Comparison of ENCODE assay signal across 8 mouse cellular contexts in genomic region chr10:23978901-23979705, GRCm38 (mm10). TPM values are rescaled to one million over a fixed set of nuclear protein-coding genes. Genes with fewer than 3 reads are reported as not detected.
DNase-seq lines count a peak whose midpoint lies in the region; ATAC-seq and TF ChIP-seq lines count a peak whose summit lies in the region.

No protein-coding gene starts in this region.

- intact Hi-C loops in heart, adult 2 months (cut with DNase I) = loop anchor here (2.0 to 10.0 kb wide), 3 partner anchors 102 to 153 kb away; no protein-coding TSS in a partner anchor

- TF ChIP-seq EP300 in heart, adult 2 months (IDR thresholded peaks at IDR 0.05; ENCODE audit: insufficient read depth, low read depth, low read length) = no peak

- 41% methylated on average over 16 of the region's 16 CpGs for WGBS in heart, adult 2 months
- WGBS in limb, embryonic 11.5 days = 47% methylated on average over 16 of the region's 16 CpGs
- WGBS in midbrain, embryonic 16.5 days = 45% methylated on average over 16 of the region's 16 CpGs

- no peak for ATAC-seq in CD4-positive, CD25-positive, alpha-beta regulatory T cell, adult 4 months
- no peak for ATAC-seq in limb, embryonic 11.5 days (ENCODE audit: insufficient number of reproducible peaks, low FRiP score, low TSS enrichment, low read depth)
- ATAC-seq in midbrain, embryonic 16.5 days = peak; percentile 82

- no peak for TF ChIP-seq POLR2A in heart, adult 2 months (IDR thresholded peaks at IDR 0.05; ENCODE audit: insufficient read depth, low read depth, low read length)

- H3K4me3 ChIP-seq in heart, adult 2 months = no peak overlapping the region
- H3K4me3 ChIP-seq in limb, embryonic 11.5 days (ENCODE audit: low read depth, low read length) = no peak overlapping the region
- no peak overlapping the region for H3K4me3 ChIP-seq in midbrain, embryonic 16.5 days (ENCODE audit: low read depth, low read length)

- DNase-seq in CD4-positive, CD25-positive, alpha-beta regulatory T cell, adult 2 months (ENCODE audit: low read depth, low spot score) = peak; percentile 37
- peak; percentile 87 for DNase-seq in embryo, embryonic 11 days
- peak; percentile 59 to 62 for DNase-seq in heart, adult 2 months
- peak; percentile 80 for DNase-seq in kidney, adult 9 months
- DNase-seq in limb, embryonic 11.5 days (ENCODE audit: low spot score) = peak; percentile 74
- DNase-seq in splenic B cell, adult 2 months (ENCODE audit: low read depth, low spot score) = peak; percentile 45

- no peaks in the 10 kb centered on the region for H3K79me2 ChIP-seq in heart, adult 2 months (replicated peaks; ENCODE audit: control insufficient read depth, insufficient read depth, low read length)

- peak; percentile 58 for TF ChIP-seq CTCF in heart, adult 2 months (IDR thresholded peaks at IDR 0.05)

- no peak overlapping the region for H3K9ac ChIP-seq in heart, adult 2 months (ENCODE audit: low read depth, low read length)
- no peak overlapping the region for H3K9ac ChIP-seq in limb, embryonic 11.5 days (ENCODE audit: low read length)
- no peak overlapping the region for H3K9ac ChIP-seq in midbrain, embryonic 16.5 days (ENCODE audit: low read depth, low read length)

- no peaks in the 10 kb centered on the region for H3K27me3 ChIP-seq in heart, adult 2 months (ENCODE audit: control insufficient read depth, insufficient read depth, low read length)
- H3K27me3 ChIP-seq in limb, embryonic 11.5 days (ENCODE audit: control insufficient read depth, insufficient read depth, low read length) = no peaks in the 10 kb centered on the region
- no peaks in the 10 kb centered on the region for H3K27me3 ChIP-seq in midbrain, embryonic 16.5 days (ENCODE audit: control insufficient read depth, insufficient read depth, low read depth, low read length)
- no peaks in the 10 kb centered on the region for H3K27me3 ChIP-seq in splenic B cell, adult 2 months (ENCODE audit: control insufficient read depth, insufficient read depth, low read length, poor library complexity, severe bottlenecking)

- H3K27ac ChIP-seq in heart, adult 2 months = no peak overlapping the region
- H3K27ac ChIP-seq in limb, embryonic 11.5 days (replicated peaks; ENCODE audit: low read depth, low read length) = no peak overlapping the region
- no peak overlapping the region for H3K27ac ChIP-seq in midbrain, embryonic 16.5 days (ENCODE audit: low read length)

- H3K4me2 ChIP-seq in limb, embryonic 11.5 days (ENCODE audit: low read depth, severe bottlenecking) = no peak overlapping the region
- H3K4me2 ChIP-seq in midbrain, embryonic 16.5 days (ENCODE audit: low read length) = no peak overlapping the region

- H3K36me3 ChIP-seq in heart, adult 2 months (ENCODE audit: control insufficient read depth, insufficient read depth, low read length) = no peaks in the 10 kb centered on the region
- no peaks in the 10 kb centered on the region for H3K36me3 ChIP-seq in limb, embryonic 11.5 days (ENCODE audit: control insufficient read depth, insufficient read depth, low read length)
- H3K36me3 ChIP-seq in midbrain, embryonic 16.5 days (ENCODE audit: control insufficient read depth, insufficient read depth, low read length) = no peaks in the 10 kb centered on the region
- no peaks in the 10 kb centered on the region for H3K36me3 ChIP-seq in splenic B cell, adult 2 months (ENCODE audit: control insufficient read depth, insufficient read depth, low read length, poor library complexity, severe bottlenecking)

- H3K4me1 ChIP-seq in heart, adult 2 months (ENCODE audit: control insufficient read depth, insufficient read depth, low read length) = no peaks in the 10 kb centered on the region
- no peaks in the 10 kb centered on the region for H3K4me1 ChIP-seq in limb, embryonic 11.5 days (ENCODE audit: control insufficient read depth, insufficient read depth, low read length)
- 0 out of 2 replicates have a peak, but pooled peaks cover 2% of the 10 kb centered on the region for H3K4me1 ChIP-seq in midbrain, embryonic 16.5 days (ENCODE audit: control insufficient read depth, insufficient read depth, low read length)

- no peaks in the 10 kb centered on the region for H3K9me3 ChIP-seq in limb, embryonic 11.5 days (ENCODE audit: control insufficient read depth, low read length)
- no peaks in the 10 kb centered on the region for H3K9me3 ChIP-seq in midbrain, embryonic 16.5 days (replicated peaks; ENCODE audit: control insufficient read depth, low read length, poor library complexity, severe bottlenecking)

RNA-seq across cellular contexts. Expression of gene Taar6, which starts 6.3 kb away (rescaled TPM):
- polyA plus RNA-seq in CD4-positive, CD25-positive, alpha-beta regulatory T cell, adult 4 months (2017; shearing (Covaris generic)) = not detected
- total RNA-seq in heart, adult 2 months (2021) = not detected
- polyA plus RNA-seq in heart, adult 2 months (2012; rRNA removed) = not detected in 2 replicates
- not detected in 2 replicates for polyA plus RNA-seq in limb, embryonic 11.5 days (2014; fragmentation: Nextera tagmentation; extraction: Ambion mirVana)
- not detected in 2 replicates for polyA plus RNA-seq in midbrain, embryonic 16.5 days (2015; fragmentation: Nextera tagmentation; extraction: Ambion mirVana)

RNA-seq across cellular contexts. Expression of gene Taar5, which starts 8.6 kb away (rescaled TPM):
- polyA plus RNA-seq in CD4-positive, CD25-positive, alpha-beta regulatory T cell, adult 4 months (2017; shearing (Covaris generic)) = not detected
- total RNA-seq in heart, adult 2 months (2021) = not detected
- polyA plus RNA-seq in heart, adult 2 months (2012; rRNA removed) = not detected in 2 replicates
- polyA plus RNA-seq in limb, embryonic 11.5 days (2014; fragmentation: Nextera tagmentation; extraction: Ambion mirVana) = not detected in 2 replicates
- not detected in 2 replicates for polyA plus RNA-seq in midbrain, embryonic 16.5 days (2015; fragmentation: Nextera tagmentation; extraction: Ambion mirVana)

RNA-seq across cellular contexts. Expression of gene Taar7a, which starts 14.2 kb away (rescaled TPM):
- polyA plus RNA-seq in CD4-positive, CD25-positive, alpha-beta regulatory T cell, adult 4 months (2017; shearing (Covaris generic)) = not detected
- not detected for total RNA-seq in heart, adult 2 months (2021)
- polyA plus RNA-seq in heart, adult 2 months (2012; rRNA removed) = not detected in 2 replicates
- not detected in 2 replicates for polyA plus RNA-seq in limb, embryonic 11.5 days (2014; fragmentation: Nextera tagmentation; extraction: Ambion mirVana)
- polyA plus RNA-seq in midbrain, embryonic 16.5 days (2015; fragmentation: Nextera tagmentation; extraction: Ambion mirVana) = not detected in 2 replicates

RNA-seq across cellular contexts. Expression of gene Taar4, which starts 18.8 kb away (rescaled TPM):
- polyA plus RNA-seq in CD4-positive, CD25-positive, alpha-beta regulatory T cell, adult 4 months (2017; shearing (Covaris generic)) = not detected
- not detected for total RNA-seq in heart, adult 2 months (2021)
- polyA plus RNA-seq in heart, adult 2 months (2012; rRNA removed) = not detected in 2 replicates
- polyA plus RNA-seq in limb, embryonic 11.5 days (2014; fragmentation: Nextera tagmentation; extraction: Ambion mirVana) = not detected in 2 replicates
- polyA plus RNA-seq in midbrain, embryonic 16.5 days (2015; fragmentation: Nextera tagmentation; extraction: Ambion mirVana) = not detected in 2 replicates

RNA-seq across cellular contexts. Expression of gene Taar7b, which starts 20.6 kb away (rescaled TPM):
- polyA plus RNA-seq in CD4-positive, CD25-positive, alpha-beta regulatory T cell, adult 4 months (2017; shearing (Covaris generic)) = not detected
- not detected for total RNA-seq in heart, adult 2 months (2021)
- not detected in 2 replicates for polyA plus RNA-seq in heart, adult 2 months (2012; rRNA removed)
- polyA plus RNA-seq in limb, embryonic 11.5 days (2014; fragmentation: Nextera tagmentation; extraction: Ambion mirVana) = not detected in 2 replicates
- not detected in 2 replicates for polyA plus RNA-seq in midbrain, embryonic 16.5 days (2015; fragmentation: Nextera tagmentation; extraction: Ambion mirVana)

Comparison
In these comparisons a context has a peak if more than half of its experiments do, and no peak if none do; other contexts are left out.
1. DNase-seq: peak in every context shown above with its lines; median percentile 87 in embryo, embryonic 11 days; 80 in kidney, adult 9 months; 74 in limb, embryonic 11.5 days; 60 in heart, adult 2 months; 45 in splenic B cell, adult 2 months; 37 in CD4-positive, CD25-positive, alpha-beta regulatory T cell, adult 2 months.